Mouse (Mus musculus) cerebellum, adult 9-10 months (tissue): Measurements from ENCODE around the gene Slco3a1.
A peak's percentile ranks its signal among the peaks of the same experiment; 100 is the strongest.

Experiments
- DNase-seq: peaks from one replicate; pipeline ENCODE4 v3.0.0; 2022

Slco3a1 gene

GRCm38 (mm10) chr7:74340419-74340954 is 214.1 kb downstream of the Slco3a1 start:
- no peak for DNase-seq

- DNase-seq, result peak; percentile 71
Measured at GRCm38 (mm10) chr7:74337677-74338420, 216.7 kb downstream of the Slco3a1 start.

- DNase-seq, result no peak
Measured at GRCm38 (mm10) chr7:74332323-74332722, 222.3 kb downstream of the Slco3a1 start.

- no peak for DNase-seq
Measured at GRCm38 (mm10) chr7:74330858-74331726, 223.5 kb downstream of the Slco3a1 start.

GRCm38 (mm10) chr7:74330117-74330857 is 224.3 kb downstream of the Slco3a1 start:
- DNase-seq, result no peak

GRCm38 (mm10) chr7:74329004-74329403 is 225.6 kb downstream of the Slco3a1 start:
- DNase-seq, result no peak

GRCm38 (mm10) chr7:74327716-74328115 is 226.9 kb downstream of the Slco3a1 start:
- DNase-seq, result no peak

- no peak for DNase-seq
Measured at GRCm38 (mm10) chr7:74325052-74325451, 229.5 kb downstream of the Slco3a1 start.

- no peak for DNase-seq
Measured at GRCm38 (mm10) chr7:74323683-74324082, 230.9 kb downstream of the Slco3a1 start.

- no peak for DNase-seq
Measured at GRCm38 (mm10) chr7:74323194-74323593, 231.4 kb downstream of the Slco3a1 start.

GRCm38 (mm10) chr7:74320635-74321034 is 233.9 kb downstream of the Slco3a1 start:
- no peak for DNase-seq

GRCm38 (mm10) chr7:74315836-74316435 is 238.6 kb downstream of the Slco3a1 start:
- peak; percentile 79 for DNase-seq

GRCm38 (mm10) chr7:74314276-74314675 is 240.3 kb downstream of the Slco3a1 start:
- peak; percentile 54 for DNase-seq

GRCm38 (mm10) chr7:74313279-74314105 is 241.1 kb downstream of the Slco3a1 start:
- DNase-seq, result no peak

- DNase-seq, result no peak
Measured at GRCm38 (mm10) chr7:74311536-74311935, 243.0 kb downstream of the Slco3a1 start.

GRCm38 (mm10) chr7:74303611-74304300 is 250.8 kb downstream of the Slco3a1 start:
- no peak for DNase-seq

- DNase-seq, result no peak
Measured at GRCm38 (mm10) chr7:74303081-74303480, 251.5 kb downstream of the Slco3a1 start.

- no peak for DNase-seq
Measured at GRCm38 (mm10) chr7:74286531-74286930, 268.0 kb downstream of the Slco3a1 start.

GRCm38 (mm10) chr7:74280371-74280770 is 274.2 kb downstream of the Slco3a1 start:
- peak; percentile 10 for DNase-seq

- no peak for DNase-seq
Measured at GRCm38 (mm10) chr7:74279356-74279755, 275.2 kb downstream of the Slco3a1 start.

GRCm38 (mm10) chr7:74270089-74270394 is 284.5 kb downstream of the Slco3a1 start:
- no peak for DNase-seq
